Mouse (Mus musculus) embryonic stem cell, embryonic (primary cell): ENCODE data around the gene Kcnb1.

Source experiments
- CTCF ChIA-PET, 4 experiments: fragments of 300-600 bp in 2 of 4; fragments of 350-600 bp in 2 of 4; sonication (Branson Sonifier 250); formaldehyde crosslinking; loops; one replicate each; lab custom pipeline; 2022; ENCODE audit warnings: inconsistent platforms in 2 of 4; lab: Charles Lee
- POLR2A ChIA-PET, 4 experiments: fragments of 300-600 bp in 2 of 4; fragments of 350-600 bp in 2 of 4; sonication (Branson Sonifier 250); formaldehyde crosslinking; loops; one replicate each; lab custom pipeline; 2022; ENCODE audit warnings: antibody characterized with exemption in 4 of 4, inconsistent platforms in 1 of 4; lab: Charles Lee

Kcnb1 gene

GRCm38 (mm10) chr2:167101743-167102441 is 88.1 kb downstream of the Kcnb1 start:
- ChIA-PET CTCF (interaction anchor here in 3 of 4 experiments (0.6 to 1.9 kb wide), 16 partner anchors 10 to 1701 kb away, joined by 3 to 13 read pairs (median 4); partner anchors contain the start of gene Kcnb1 (in 1 of the 3)), POLR2A (interaction anchor here in 3 of 4 experiments (0.7 to 2.2 kb wide), 31 partner anchors 9 to 665 kb away, joined by 3 to 22 read pairs (median 3); partner anchors contain the start of genes Stau1 (in 1 of the 3) and Znfx1 (in 1 of the 3))

- ChIA-PET CTCF (interaction anchor here in 2 of 4 experiments (0.6 to 1.8 kb wide), 2 partner anchors 23 to 275 kb away, joined by 4 to 8 read pairs; no protein-coding TSS in a partner anchor), POLR2A (interaction anchor here in 3 of 4 experiments (0.6 to 2.2 kb wide), 6 partner anchors 9 to 124 kb away, joined by 3 to 9 read pairs (median 5); no protein-coding TSS in a partner anchor)
Observed at GRCm38 (mm10) chr2:167094688-167095087, 95.3 kb downstream of the Kcnb1 start.

- POLR2A ChIA-PET, result interaction anchor here in 1 of 4 experiments (0.6 to 0.9 kb wide), 2 partner anchors 83 to 265 kb away, joined by 3 read pairs; no protein-coding TSS in a partner anchor
- CTCF ChIA-PET, result no interaction called here
Observed at GRCm38 (mm10) chr2:167093171-167093900, 96.6 kb downstream of the Kcnb1 start.

- ChIA-PET POLR2A (interaction anchor here in 2 of 4 experiments (0.8 to 3.3 kb wide), 4 partner anchors 12 to 18 kb away, joined by 3 to 13 read pairs (median 4); no protein-coding TSS in a partner anchor), CTCF (no interaction called here)
Observed at GRCm38 (mm10) chr2:167090271-167090670, 99.7 kb downstream of the Kcnb1 start.

- ChIA-PET CTCF (interaction anchor here in 2 of 4 experiments (0.6 to 0.7 kb wide), 2 partner anchors 160 to 819 kb away, joined by 3 read pairs; no protein-coding TSS in a partner anchor), POLR2A (interaction anchor here in 3 of 4 experiments (1.3 to 1.7 kb wide), 4 partner anchors 8 to 135 kb away, joined by 3 to 7 read pairs (median 5); no protein-coding TSS in a partner anchor)
Observed at GRCm38 (mm10) chr2:167086836-167087235, 103.1 kb downstream of the Kcnb1 start.

- CTCF ChIA-PET, result interaction anchor here in 3 of 4 experiments (0.6 to 0.7 kb wide), 3 partner anchors 161 to 1606 kb away, joined by 3 read pairs; no protein-coding TSS in a partner anchor
- POLR2A ChIA-PET, result interaction anchor here in 1 of 4 experiments (0.6 to 1.0 kb wide), 2 partner anchors 59 to 659 kb away, joined by 3 to 4 read pairs; no protein-coding TSS in a partner anchor
Observed at GRCm38 (mm10) chr2:167086092-167086491, 103.9 kb downstream of the Kcnb1 start.

DNA sequence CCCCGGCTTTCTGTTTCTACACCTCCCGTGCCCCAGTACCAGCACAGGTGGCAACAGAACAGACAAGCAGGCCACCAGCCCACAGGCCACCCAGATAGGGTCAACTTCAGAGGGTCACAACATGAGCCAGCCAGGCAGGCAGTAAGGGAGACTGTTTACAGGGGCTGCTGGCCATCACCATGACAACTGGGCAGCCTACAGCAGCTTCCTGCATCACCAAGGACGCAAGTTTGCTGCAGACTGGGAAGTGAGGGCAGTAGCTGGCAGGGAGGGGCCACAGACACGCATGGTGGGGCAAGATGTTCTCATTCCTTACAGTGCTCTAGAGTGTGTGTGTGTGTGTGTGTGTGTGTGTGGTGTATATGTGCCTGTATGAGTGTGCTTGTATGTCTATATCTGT is 108.3 kb downstream of the Kcnb1 start:
- POLR2A ChIA-PET, result interaction anchor here in 3 of 4 experiments (0.6 to 5.1 kb wide), 7 partner anchors 9 to 138 kb away, joined by 3 to 21 read pairs (median 4); partner anchors contain the start of genes Znfx1 (in 2 of the 3) and Stau1 (in 1 of the 3)
- CTCF ChIA-PET, result interaction anchor here in 1 of 4 experiments (0.5 kb wide), 1 partner anchor 149 kb away, joined by 3 read pairs; no protein-coding TSS in a partner anchor

DNA sequence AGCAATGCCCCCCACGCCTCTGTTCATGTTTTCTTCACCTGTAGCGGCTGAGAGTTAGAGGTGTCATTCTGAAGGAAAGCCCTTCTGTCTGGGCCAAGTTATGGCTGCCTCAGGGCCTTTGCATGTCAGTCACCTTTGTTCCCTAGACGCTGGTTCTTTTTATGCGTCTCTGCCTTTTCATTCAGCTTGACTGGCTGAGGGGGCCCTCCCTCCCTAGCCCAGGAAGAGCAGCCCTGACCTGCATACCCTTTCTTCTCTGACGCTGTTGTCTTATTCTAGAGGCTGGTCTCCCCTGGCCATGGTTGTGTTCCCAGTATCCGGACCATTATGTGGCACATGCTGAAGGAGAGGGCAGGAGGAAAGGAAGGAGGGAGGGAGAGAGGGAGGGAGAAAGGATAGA is 108.8 kb downstream of the Kcnb1 start:
- ChIA-PET POLR2A (interaction anchor here in 3 of 4 experiments (0.6 to 5.1 kb wide), 6 partner anchors 9 to 139 kb away, joined by 3 to 21 read pairs (median 5); partner anchors contain the start of genes Znfx1 (in 2 of the 3) and Stau1 (in 1 of the 3)), CTCF (no interaction called here)

DNA sequence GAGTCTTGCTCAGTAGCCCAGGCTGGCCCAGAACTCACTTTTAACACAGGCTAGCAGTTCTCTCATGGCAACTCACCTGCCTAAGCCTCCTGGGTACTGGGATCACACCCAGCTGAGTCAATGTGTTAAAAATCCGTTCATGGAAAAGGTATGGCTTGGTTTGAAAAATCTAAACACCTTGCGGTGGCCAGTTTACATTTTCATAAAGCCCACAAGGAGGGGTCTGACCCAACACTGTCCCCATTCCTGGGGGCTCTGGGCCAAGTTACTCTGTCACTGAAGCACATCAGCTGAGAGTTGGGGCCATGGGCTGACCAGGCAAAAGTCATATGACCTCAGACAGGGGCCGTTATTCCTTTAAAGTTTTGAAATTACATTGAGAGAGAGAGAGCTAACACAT is 109.6 kb downstream of the Kcnb1 start:
- ChIA-PET POLR2A (interaction anchor here (0.9 to 5.1 kb wide), 7 partner anchors 8 to 411 kb away, joined by 3 to 21 read pairs (median 4); partner anchors contain the start of gene Znfx1 (in 2 of the 4)), CTCF (no interaction called here)

DNA sequence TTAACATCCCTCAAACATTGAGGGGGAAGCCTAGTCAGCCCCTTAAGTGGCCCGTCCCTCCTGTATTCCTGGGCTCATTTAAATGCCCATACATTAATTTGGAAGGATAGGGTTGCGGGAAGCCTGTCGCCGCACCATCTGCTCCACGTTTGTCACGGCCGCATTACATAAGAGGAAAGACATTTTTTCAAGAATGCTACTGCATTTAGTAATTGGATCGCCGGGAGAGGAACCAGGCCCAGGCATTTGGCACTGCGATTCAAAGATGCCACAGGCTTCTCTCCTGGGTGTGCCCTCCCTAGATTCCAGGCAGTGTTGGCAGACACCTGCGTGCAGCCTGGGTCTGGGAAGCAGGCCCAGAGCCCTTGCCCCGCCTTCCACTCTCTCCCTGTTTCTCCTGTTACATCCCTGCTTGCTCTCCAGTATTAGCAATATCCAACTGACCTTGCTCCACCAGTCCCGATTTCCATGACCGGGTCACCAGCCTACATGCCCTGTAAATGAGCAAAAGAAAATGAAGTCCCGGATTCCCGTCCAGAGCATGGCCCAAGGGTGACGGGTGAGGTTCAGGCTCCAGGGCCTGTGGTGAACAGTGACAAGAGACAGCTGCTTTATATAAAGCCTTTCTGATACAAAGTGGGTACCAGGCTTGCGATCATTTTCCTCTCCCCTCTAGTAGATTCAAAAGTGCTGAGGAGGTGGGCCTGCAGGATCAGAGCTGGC is 110.3 kb downstream of the Kcnb1 start:
- POLR2A ChIA-PET, result interaction anchor here (0.7 to 5.5 kb wide), 18 partner anchors 7 to 1315 kb away, joined by 3 to 23 read pairs (median 5); partner anchors contain the start of gene Znfx1 (in 3 of the 4)
- CTCF ChIA-PET, result interaction anchor here in 2 of 4 experiments (1.3 to 1.6 kb wide), 3 partner anchors 110 to 601 kb away, joined by 3 read pairs; partner anchors contain the start of gene Kcnb1 (in 1 of the 2)

- ChIA-PET CTCF (interaction anchor here in 2 of 4 experiments (0.6 to 1.6 kb wide), 8 partner anchors 23 to 602 kb away, joined by 3 to 4 read pairs (median 3); partner anchors contain the start of gene Kcnb1 (in 1 of the 2)), POLR2A (interaction anchor here in 3 of 4 experiments (0.5 to 5.5 kb wide), 29 partner anchors 9 to 1316 kb away, joined by 3 to 23 read pairs (median 4); partner anchors contain the start of gene Znfx1 (in 3 of the 3))
Observed at GRCm38 (mm10) chr2:167078931-167079495, 110.9 kb downstream of the Kcnb1 start.

- ChIA-PET CTCF (interaction anchor here in 3 of 4 experiments (0.6 to 1.6 kb wide), 9 partner anchors 23 to 602 kb away, joined by 3 to 4 read pairs (median 3); partner anchors contain the start of gene Kcnb1 (in 1 of the 3)), POLR2A (interaction anchor here in 3 of 4 experiments (0.5 to 5.5 kb wide), 30 partner anchors 8 to 1265 kb away, joined by 3 to 23 read pairs (median 4); partner anchors contain the start of gene Znfx1 (in 3 of the 3))
Observed at GRCm38 (mm10) chr2:167078486-167078885, 111.5 kb downstream of the Kcnb1 start.

DNA sequence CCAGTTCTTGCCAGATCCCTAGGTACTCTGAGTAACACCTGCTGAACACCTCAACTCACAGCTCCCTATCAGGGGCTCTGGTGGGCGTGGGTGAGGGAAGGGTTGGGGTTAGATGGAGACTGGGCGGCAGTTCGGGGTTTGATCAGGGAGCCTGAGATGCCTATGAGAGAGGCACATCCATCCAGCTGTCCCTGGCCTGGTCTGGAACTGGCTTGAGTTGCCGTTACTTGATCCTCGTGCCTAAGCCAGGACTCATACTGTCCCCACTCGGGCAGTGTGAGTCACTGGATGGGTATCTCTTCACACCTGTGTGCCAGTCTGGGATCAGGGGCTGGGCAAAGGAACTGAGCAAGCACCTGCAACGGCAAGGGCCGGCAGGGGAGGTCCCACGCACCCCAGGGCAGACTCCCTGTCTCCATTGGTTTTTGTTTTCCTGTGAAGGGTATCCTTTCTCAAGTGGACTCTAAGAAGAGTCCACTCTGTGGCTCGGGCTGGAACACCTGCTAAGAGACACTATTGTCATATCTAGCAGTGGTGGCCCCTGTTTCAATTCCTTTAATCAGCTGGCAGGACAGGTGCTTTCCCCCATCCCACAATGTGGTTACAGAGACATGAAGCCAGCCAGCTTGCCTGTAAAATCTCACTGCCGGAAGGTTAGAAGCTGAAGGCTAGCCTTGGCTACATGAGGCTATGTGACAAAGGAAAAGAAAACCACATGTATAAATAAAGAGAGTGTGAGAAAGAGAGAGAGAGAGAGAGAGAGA is 112.6 kb downstream of the Kcnb1 start:
- ChIA-PET POLR2A (interaction anchor here (0.5 to 5.5 kb wide), 17 partner anchors 10 to 1264 kb away, joined by 3 to 23 read pairs (median 6); partner anchors contain the start of gene Znfx1 (in 1 of the 4)), CTCF (interaction anchor here in 2 of 4 experiments (1.0 to 1.2 kb wide), 2 partner anchors 136 to 145 kb away, joined by 4 read pairs; no protein-coding TSS in a partner anchor)

GRCm38 (mm10) chr2:167076759-167077158 is 113.2 kb downstream of the Kcnb1 start:
- CTCF ChIA-PET, result no interaction called here

DNA sequence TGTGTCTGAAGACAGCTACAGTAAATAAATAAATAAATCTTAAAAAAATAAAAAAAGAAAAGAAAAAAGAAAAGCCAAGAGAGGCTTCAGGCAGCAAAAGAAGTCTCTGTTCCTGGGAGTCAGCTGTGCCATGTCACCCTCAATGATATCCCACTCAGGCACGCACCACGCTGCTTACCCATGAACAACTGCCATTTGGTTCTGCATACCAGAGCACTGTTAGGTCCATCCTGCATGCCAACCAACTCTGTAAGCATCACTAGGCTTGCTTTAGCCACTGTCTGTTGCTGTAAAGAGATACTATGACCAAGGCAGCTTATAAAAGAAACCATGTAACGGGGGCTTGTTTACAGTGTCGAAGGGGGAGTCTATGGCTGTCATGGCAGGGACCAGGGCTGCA is 113.6 kb downstream of the Kcnb1 start:
- POLR2A ChIA-PET, result interaction anchor here in 2 of 4 experiments (0.9 to 5.5 kb wide), 7 partner anchors 10 to 120 kb away, joined by 3 to 23 read pairs (median 4); partner anchors contain the start of gene Znfx1 (in 1 of the 2)

More at GRCm38 (mm10) chr2:167076759-167077158, 113.2 kb downstream of the Kcnb1 start:
- POLR2A ChIA-PET, result interaction anchor here in 2 of 4 experiments (1.1 to 5.5 kb wide), 7 partner anchors 10 to 153 kb away, joined by 3 to 23 read pairs (median 6); partner anchors contain the start of gene Znfx1 (in 1 of the 2)

More for the DNA sequence above, 113.6 kb downstream of the Kcnb1 start:
- CTCF ChIA-PET, result interaction anchor here in 1 of 4 experiments (0.9 kb wide), 1 partner anchor 85 kb away, joined by 3 read pairs; no protein-coding TSS in a partner anchor
